10 mouse cellular contexts compared by ENCODE assay signal in the genomic region with DNA sequence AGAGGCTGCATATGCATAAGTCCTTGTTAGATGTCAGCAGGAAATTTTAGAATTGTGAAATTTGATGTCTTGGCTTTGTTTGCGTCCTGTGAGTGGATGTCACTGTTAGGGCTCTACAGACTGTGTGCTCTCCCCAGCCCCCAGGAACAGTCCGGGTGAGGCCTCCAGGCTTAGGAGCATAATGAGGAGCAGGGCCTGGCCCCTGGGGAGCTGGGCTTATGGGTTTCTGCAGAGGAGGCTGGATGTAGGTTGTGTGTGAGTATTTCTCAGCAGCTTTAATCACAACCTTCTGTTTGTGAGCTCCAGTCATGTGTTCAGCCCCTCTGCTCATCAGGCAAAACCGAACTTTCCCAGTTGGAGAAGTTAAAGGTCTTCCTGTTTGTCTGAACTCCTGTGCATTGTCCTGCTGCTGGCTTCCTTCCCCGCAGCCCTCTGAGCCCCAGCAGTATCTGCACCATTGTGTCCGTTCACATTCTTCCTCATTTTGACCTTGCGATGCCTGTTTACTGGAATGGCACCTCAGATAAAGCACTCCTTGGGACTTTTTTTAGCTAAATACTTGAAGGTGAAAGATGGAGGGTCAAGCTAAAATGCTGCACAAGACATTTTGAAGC.
A peak's percentile ranks its signal among the peaks of the same experiment; 100 is the strongest.
DNase-seq lines count a peak whose midpoint lies in the region; ATAC-seq and TF ChIP-seq lines count a peak whose summit lies in the region.
"Had no signal": no experiment of that assay in that cellular context is flagged by ENCODE, and none has a peak within 500 bp of the region (broad histone marks: within the 10 kb centered on the region; RNA-seq: fewer than 3 reads in every experiment).

No protein-coding gene starts in this region.

- DNase-seq in gastrocnemius, adult 2 months: no peak
- no peak for DNase-seq in gastrocnemius, postnatal 36 days
- no peak for DNase-seq in liver, embryonic 14.5 days (ENCODE audit: low read depth in 3 of 3, low spot score in 3 of 3)
- DNase-seq in liver: no peak
- DNase-seq in embryonic facial prominence, embryonic 11.5 days (ENCODE audit: low spot score): peak; percentile 74
- DNase-seq in limb, embryonic 14.5 days (ENCODE audit: low spot score): peak; percentile 57
- DNase-seq in left cerebral cortex, adult 9 months (ENCODE audit: low spot score in 2 of 2): no peak
- DNase-seq in ovary, postnatal 10 days (ENCODE audit: low spot score): no peak
- DNase-seq: cerebellum, adult 11 months; right cerebral cortex, postnatal 14 days had no signal

- TF ChIP-seq POLR2A in limb, embryonic 14.5 days (IDR thresholded peaks at IDR 0.05; ENCODE audit: borderline replicate concordance, extremely low read depth, insufficient read depth, insufficient read length): no peak

- no peak for TF ChIP-seq CTCF in gastrocnemius, adult 2 months (IDR thresholded peaks at IDR 0.05)
- TF ChIP-seq CTCF in liver, embryonic 14.5 days (IDR thresholded peaks at IDR 0.05; ENCODE audit: low read depth): no peak

- H3K9me3 ChIP-seq in liver, embryonic 14.5 days (ENCODE audit: control insufficient read depth, low read length): no peaks in the 10 kb centered on the region
- H3K9me3 ChIP-seq in embryonic facial prominence, embryonic 11.5 days (replicated peaks; ENCODE audit: control insufficient read depth, low read length): no peaks in the 10 kb centered on the region
- no peaks in the 10 kb centered on the region for H3K9me3 ChIP-seq in limb, embryonic 14.5 days (ENCODE audit: control insufficient read depth, low read length)

- H3K36me3 ChIP-seq in liver, embryonic 14.5 days (replicated peaks; ENCODE audit: control insufficient read depth, insufficient read depth, low read depth): no peaks in the 10 kb centered on the region
- H3K36me3 ChIP-seq in embryonic facial prominence, embryonic 11.5 days (replicated peaks; ENCODE audit: control insufficient read depth, insufficient read depth, low read depth, low read length): no peaks in the 10 kb centered on the region
- no peaks in the 10 kb centered on the region for H3K36me3 ChIP-seq in limb, embryonic 14.5 days (ENCODE audit: control insufficient read depth, insufficient read depth, low read length)

- H3K27me3 ChIP-seq in liver, embryonic 14.5 days (ENCODE audit: control insufficient read depth, insufficient read depth, low read length): no peaks in the 10 kb centered on the region
- no peaks in the 10 kb centered on the region for H3K27me3 ChIP-seq in embryonic facial prominence, embryonic 11.5 days (ENCODE audit: control insufficient read depth, insufficient read depth, low read length)
- H3K27me3 ChIP-seq in limb, embryonic 14.5 days (ENCODE audit: control insufficient read depth, insufficient read depth, low read length): no peaks in the 10 kb centered on the region

- no peak overlapping the region for H3K4me3 ChIP-seq in gastrocnemius, adult 2 months
- H3K4me3 ChIP-seq in liver, embryonic 14.5 days (ENCODE audit: insufficient read depth in 1 of 2, low read depth in 2 of 2, low read length in 2 of 2): no peak overlapping the region
- no peak overlapping the region for H3K4me3 ChIP-seq in embryonic facial prominence, embryonic 11.5 days (ENCODE audit: low read depth, low read length)
- H3K4me3 ChIP-seq in limb, embryonic 14.5 days (replicated peaks; ENCODE audit: low read length): no peak overlapping the region

- no peak overlapping the region for H3K4me2 ChIP-seq in liver, embryonic 14.5 days (ENCODE audit: low read depth)
- H3K4me2 ChIP-seq in embryonic facial prominence, embryonic 11.5 days (ENCODE audit: low read depth, low read length): no peak overlapping the region
- H3K4me2 ChIP-seq in limb, embryonic 14.5 days (replicated peaks; ENCODE audit: low read depth, low read length, severe bottlenecking): no peak overlapping the region

- peak; percentile 39; the same call in 1 of the 2 replicates for ATAC-seq in liver, embryonic 14.5 days (ENCODE audit: insufficient read depth)
- peak; percentile 79; the same call in 1 of the 2 replicates for ATAC-seq in embryonic facial prominence, embryonic 11.5 days (replicated peaks; ENCODE audit: insufficient number of reproducible peaks, low FRiP score, low TSS enrichment, low read depth)
- peak; percentile 50; the same call in 1 of the 2 replicates for ATAC-seq in limb, embryonic 14.5 days (ENCODE audit: low FRiP score, low read depth)

- peaks cover 0 to 12% of the 10 kb centered on the region in 2 experiments; a peak in 2 of 4 replicates for H3K4me1 ChIP-seq in liver, embryonic 14.5 days (replicated peaks; ENCODE audit: control insufficient read depth in 2 of 2, insufficient read depth in 2 of 2, low read length in 1 of 2)
- H3K4me1 ChIP-seq in embryonic facial prominence, embryonic 11.5 days (ENCODE audit: control insufficient read depth, insufficient read depth, low read length): no peaks in the 10 kb centered on the region; the same call in 1 of the 2 replicates
- H3K4me1 ChIP-seq in limb, embryonic 14.5 days (ENCODE audit: control insufficient read depth, insufficient read depth, low read length): peaks cover 22% of the 10 kb centered on the region

- TF ChIP-seq EP300 in liver, embryonic 14.5 days (IDR thresholded peaks at IDR 0.05; ENCODE audit: low read depth): no peak

- 36% methylated on average over 6 of the region's 6 CpGs for WGBS in liver, embryonic 14.5 days (ENCODE audit: insufficient replicate concordance)
- 18% methylated on average over 6 of the region's 6 CpGs for WGBS in embryonic facial prominence, embryonic 11.5 days
- 29% methylated on average over 6 of the region's 6 CpGs for WGBS in limb, embryonic 14.5 days

- peak overlapping the region; percentile 25; the same call in 1 of the 2 replicates for H3K27ac ChIP-seq in gastrocnemius, adult 2 months
- no peak overlapping the region for H3K27ac ChIP-seq in liver, embryonic 14.5 days
- peak overlapping the region; percentile 39; the same call in 1 of the 2 replicates for H3K27ac ChIP-seq in embryonic facial prominence, embryonic 11.5 days (replicated peaks; ENCODE audit: low read depth, low read length)
- H3K27ac ChIP-seq in limb, embryonic 14.5 days (replicated peaks; ENCODE audit: low read depth, low read length): peak overlapping the region; percentile 67

- intact Hi-C loops in gastrocnemius, adult 2 months (cut with DNase I): no loop called here
- intact Hi-C loops in gastrocnemius, postnatal 36 days (cut with DNase I): no loop called here

- no peak overlapping the region for H3K9ac ChIP-seq in liver, embryonic 14.5 days (replicated peaks)
- no peak overlapping the region; the same call in 1 of the 2 replicates for H3K9ac ChIP-seq in embryonic facial prominence, embryonic 11.5 days (replicated peaks; ENCODE audit: low read length)
- H3K9ac ChIP-seq in limb, embryonic 14.5 days (ENCODE audit: low read depth, low read length, severe bottlenecking): peak overlapping the region; percentile 21; the same call in 1 of the 2 replicates

Comparison
In these comparisons a context has a peak if more than half of its experiments do, and no peak if none do; other contexts are left out.
1. DNase-seq: peak in embryonic facial prominence, embryonic 11.5 days (single experiment) and limb, embryonic 14.5 days (single experiment); none in gastrocnemius, adult 2 months (single experiment), gastrocnemius, postnatal 36 days (0 of 2), liver, embryonic 14.5 days (0 of 3), liver (single experiment), left cerebral cortex, adult 9 months (0 of 2) and ovary, postnatal 10 days (single experiment).
2. Peak in every context shown above with its lines, with median percentiles within 50 percentile points of each other: ATAC-seq.